Mouse (Mus musculus) CD4-positive, CD25-positive, alpha-beta regulatory T cell, adult 4 months (primary cell): ENCODE data around the gene Oit3. TPM values are rescaled to one million over a fixed set of nuclear protein-coding genes. Genes with fewer than 3 reads are reported as not detected.

ENCODE experiments used
- ATAC-seq: one replicate; pipeline ENCODE4 v1.8.0; 2017
- polyA plus RNA-seq, 2 experiments: library from polyadenylated mRNA; unstranded; fragments of 100-300 nt; shearing (Covaris generic); gene quantifications; one replicate each; pipeline ENCODE4 v1.2.1; 2017

Gene Oit3
- under 1 TPM in 1 of 2 experiments, not detected in 1; 0.43 TPM for polyA plus RNA-seq

DNA sequence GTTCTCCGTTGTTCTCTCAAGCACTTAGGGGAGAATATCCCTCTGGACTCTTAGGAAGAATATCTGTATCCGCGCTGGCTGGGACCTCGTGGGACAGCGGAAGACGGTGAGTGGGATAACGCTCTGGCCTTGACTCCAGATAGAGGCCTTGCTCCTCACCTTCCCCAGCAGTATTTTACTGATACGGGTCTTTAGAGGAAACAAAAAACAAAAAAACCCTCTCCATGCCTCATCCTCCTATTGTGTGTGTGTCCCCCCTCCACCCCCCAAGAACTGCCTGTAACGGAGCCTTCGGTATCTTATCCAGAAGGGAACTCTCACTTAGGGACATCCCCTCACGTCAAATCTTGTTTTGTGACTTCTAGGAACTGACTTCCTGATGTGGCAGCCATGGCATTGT lies at the start of gene Oit3:
Gene Oit3, minus strand, starts transcription at position 44 of the 400 bp plus-strand sequence.
- ATAC-seq, result no peak

GRCm38 (mm10) chr10:59490920-59491319 lies 49.3 kb upstream of the Oit3 start:
- no peak for ATAC-seq

GRCm38 (mm10) chr10:59489411-59489810 lies 47.8 kb upstream of the Oit3 start:
- no peak for ATAC-seq

DNA sequence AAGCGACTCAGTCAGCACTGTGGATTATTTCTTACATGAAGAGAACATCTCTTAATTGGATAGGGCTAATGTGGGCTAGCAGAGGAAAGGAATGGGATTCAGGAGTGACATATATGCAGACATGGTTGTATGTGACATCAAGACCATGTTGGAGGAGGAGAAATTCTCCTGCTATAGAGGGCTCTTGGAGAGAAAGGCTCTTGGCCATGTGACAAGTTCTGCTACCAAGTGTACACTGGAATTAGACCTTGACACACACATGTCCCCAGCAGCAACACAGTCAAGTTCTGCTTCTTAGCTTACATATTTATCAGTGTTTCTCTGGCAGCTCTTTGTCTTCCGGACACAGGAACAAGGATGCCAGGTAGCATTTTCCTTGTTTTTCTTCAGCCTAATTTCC lies 45.8 kb upstream of the Oit3 start:
- ATAC-seq, result no peak

DNA sequence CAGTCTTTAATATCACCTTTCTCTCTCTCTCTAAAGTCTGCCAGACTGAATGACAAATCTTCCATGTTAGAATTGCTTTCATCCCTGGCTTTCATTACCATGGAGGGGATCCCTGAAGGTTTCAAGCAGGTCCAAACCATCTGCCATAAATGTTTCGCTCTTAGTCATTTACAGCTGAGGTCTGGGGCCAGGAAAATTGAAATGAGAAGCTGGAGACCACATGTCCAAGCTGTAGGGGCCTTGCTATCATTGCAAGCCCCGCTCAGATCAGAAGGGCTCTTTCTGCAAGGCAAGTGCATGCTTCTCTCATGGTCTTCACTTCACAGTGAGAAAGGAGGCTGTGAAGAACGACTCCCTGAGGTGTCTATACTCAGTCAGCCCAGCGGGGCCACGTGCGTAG lies 42.7 kb upstream of the Oit3 start:
- ATAC-seq, result no peak

DNA sequence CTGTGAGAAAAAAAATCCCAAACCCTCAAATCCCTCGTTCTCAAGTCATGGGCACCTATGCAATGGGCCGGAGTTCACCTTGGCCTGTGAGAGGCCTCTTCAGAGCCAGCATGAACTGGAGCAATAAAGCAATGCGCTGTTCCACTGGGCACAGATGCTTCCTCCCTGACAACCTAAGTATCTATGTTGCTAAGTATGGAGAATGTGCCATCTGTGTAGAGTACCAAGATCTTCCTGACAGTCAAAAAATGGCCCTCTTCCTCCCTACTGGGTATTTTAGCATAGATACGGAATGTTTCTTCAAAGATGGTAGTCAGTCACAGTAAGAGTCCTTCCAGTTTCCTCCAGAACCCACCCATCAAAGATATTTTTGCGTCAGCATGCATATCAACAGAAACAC lies 39.8 kb upstream of the Oit3 start:
- no peak for ATAC-seq

DNA sequence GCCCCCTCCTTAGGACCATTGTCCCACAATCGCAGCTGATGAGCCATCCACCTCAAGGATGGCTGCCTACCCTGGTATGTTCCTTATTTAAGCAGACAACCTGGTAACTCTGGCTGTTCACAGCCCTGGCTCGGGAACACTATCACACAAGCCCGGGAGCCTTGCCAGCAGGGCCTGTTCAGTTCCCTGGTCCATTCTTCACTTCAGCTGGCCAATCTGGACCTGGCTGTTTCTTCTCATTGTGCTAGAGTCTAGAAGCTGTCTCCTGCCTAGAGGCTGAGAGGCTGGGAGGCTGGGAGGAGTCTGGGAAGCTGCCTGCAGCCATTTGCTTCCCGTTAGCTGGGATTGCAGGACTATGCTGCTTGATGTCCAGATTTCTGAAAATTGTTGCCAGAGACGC lies 28.9 kb upstream of the Oit3 start:
- no peak for ATAC-seq

DNA sequence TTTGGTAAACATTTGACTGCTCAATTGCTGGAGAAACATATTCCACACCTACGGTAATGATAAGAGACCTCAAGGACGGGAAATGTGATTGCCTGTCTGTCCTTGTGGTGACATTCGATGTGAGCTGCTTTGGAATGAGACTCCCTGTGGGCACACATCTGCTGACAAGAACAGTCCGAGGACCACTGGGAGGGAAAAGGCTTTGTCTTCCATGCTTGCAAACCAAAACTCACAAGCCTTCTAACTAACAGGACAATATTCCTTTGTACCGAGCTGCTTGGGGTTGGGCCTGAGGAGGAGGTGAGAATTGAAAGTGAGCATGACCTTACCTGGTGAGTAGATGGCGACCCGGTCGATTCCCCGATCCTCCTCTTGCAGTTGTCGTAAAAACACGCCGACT lies 25.7 kb upstream of the Oit3 start:
- ATAC-seq, result no peak

- no peak for ATAC-seq
These were observed 25.0 kb upstream of the Oit3 start for GRCm38 (mm10) chr10:59466626-59467025.

GRCm38 (mm10) chr10:59465546-59465945 lies 24.0 kb upstream of the Oit3 start:
- ATAC-seq, result no peak

DNA sequence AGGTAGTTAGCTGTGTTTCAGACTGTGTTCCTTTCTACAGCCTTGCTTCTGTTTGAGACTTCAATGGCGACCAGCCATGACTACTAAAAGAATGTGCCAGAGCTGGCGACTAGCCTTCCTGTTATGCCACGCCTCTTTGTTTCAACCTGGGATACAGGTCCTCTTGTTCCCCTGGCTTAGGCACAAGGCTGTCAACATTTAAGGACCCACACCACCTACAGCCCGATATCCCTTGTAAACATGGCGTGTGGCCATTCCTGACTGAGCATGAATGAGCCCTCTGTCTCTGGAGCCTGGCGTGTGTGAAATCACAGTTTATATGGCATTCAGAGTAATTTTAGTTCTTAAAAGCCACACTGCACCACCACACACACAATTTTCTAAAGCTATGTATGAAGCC lies 20.7 kb upstream of the Oit3 start:
- no peak for ATAC-seq

DNA sequence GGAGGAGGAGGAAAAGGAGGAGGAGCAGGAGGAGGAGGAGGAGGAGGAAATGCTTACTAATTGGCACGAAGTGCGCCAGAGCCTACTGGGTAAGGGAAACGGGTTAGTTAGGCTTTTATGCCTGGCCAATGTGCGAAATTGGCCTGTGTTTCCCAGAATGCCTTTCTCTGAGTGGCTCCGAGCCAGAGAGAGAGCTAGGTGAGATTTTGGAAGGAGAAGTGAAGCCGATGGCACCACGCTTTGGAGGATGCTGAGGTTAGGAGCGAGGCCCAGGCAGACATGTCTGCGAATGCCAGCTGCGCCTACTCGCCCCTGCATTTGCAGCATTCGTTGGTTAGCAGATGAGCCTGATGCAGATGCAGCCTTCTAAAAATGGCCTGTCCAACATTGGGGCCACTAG lies 18.2 kb upstream of the Oit3 start:
- no peak for ATAC-seq

GRCm38 (mm10) chr10:59454631-59455030 lies 13.1 kb upstream of the Oit3 start:
- ATAC-seq, result no peak

GRCm38 (mm10) chr10:59451839-59452238 lies 10.3 kb upstream of the Oit3 start:
- ATAC-seq, result no peak

DNA sequence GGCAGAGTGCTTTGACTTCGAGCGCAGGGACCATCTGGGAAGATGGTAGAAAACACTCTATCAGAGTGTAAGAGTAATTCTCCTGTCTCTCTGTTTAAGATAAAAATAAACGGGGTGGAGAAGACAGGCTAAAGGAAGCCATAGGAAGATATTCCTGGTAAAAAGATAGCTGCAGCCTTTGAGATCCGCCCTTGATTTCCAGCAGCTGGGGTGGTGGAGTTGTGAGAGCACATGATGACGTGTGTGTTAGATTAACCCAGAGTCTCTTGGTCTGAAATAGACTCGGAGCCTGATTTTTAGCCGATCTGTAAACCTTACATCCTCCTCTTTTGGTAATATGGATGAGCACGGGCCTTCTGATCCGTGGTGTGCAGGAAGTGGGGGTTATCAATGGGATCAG lies 6.0 kb upstream of the Oit3 start:
- ATAC-seq, result no peak

- ATAC-seq, result no peak
These were observed 5.4 kb upstream of the Oit3 start for GRCm38 (mm10) chr10:59446911-59447437.

DNA sequence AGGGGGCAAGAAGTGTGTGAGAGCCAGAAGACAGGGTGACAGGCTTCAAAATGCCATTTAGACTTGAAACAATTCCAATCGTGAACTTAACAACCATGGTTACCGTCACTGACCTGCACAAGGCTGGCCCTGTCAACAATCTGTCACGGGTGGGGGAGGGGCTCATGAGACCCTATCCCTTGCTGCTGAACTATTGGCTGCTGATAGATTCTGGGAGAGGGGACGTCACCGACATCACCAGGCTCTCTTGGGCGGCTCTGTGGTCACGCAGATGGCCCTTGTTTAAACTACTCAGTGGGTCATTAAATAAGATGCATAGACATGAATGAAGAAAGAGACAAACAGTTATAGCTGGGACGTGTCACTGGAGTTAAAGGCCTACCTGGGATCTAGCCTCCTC lies 3.1 kb upstream of the Oit3 start:
- no peak for ATAC-seq

DNA sequence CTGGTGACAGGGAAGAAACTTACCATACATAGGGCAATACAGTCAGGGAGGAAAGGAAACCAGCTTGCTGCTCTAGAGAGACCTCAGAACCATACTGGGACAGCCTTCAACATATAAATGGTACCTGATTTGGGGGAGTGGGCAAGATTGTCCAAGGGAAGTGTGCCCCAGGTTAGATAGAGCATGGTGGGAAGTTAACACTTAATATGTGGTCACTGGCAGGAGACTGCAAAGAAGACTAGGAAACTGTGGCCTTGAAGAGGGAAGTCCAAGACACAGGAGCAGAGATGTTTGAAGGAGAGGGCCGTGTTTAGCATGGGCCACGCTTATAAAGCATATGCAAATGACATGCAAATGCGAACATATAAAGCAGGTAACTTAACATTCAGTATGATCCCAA lies 2.5 kb upstream of the Oit3 start:
- no peak for ATAC-seq

DNA sequence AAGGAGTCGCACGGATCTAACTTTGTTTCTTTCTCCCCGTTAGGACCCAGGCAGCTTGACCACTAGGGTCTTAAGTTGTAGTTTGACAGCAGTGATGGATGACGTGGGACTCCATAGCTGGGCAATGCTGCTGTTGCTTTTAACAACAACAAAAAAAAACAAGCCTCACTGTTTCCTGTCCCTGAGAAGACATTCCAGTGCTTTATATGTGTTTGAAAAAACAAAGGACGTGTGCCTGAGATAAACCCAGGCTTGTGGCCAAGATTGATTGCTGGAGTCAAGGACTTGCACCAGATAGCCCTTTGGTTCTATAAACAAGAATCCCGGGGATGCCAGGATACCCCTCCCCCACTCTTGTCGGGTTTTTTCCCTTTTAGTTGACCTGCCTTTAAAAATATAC lies 1.6 kb upstream of the Oit3 start:
- no peak for ATAC-seq

DNA sequence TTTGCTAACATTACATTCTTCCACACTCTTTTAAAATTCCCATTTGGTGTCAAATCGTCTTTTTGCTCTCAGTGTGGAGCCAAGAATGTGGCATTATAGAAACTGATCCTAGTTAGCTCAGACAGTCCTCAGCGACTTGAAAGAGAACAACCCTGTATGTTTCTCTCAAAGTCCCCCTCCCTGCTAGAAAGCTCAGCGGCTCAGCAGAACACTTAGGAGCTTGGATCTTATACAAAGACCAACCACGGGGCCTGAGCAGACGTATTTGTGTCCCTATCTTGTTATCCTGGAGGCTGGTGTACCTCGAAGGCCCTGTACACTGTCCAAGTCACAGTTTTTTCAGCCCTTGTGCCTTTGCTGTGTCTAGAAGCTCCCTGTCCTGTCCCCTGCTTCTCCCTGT lies 1.4 kb downstream of the Oit3 start:
- no peak for ATAC-seq

DNA sequence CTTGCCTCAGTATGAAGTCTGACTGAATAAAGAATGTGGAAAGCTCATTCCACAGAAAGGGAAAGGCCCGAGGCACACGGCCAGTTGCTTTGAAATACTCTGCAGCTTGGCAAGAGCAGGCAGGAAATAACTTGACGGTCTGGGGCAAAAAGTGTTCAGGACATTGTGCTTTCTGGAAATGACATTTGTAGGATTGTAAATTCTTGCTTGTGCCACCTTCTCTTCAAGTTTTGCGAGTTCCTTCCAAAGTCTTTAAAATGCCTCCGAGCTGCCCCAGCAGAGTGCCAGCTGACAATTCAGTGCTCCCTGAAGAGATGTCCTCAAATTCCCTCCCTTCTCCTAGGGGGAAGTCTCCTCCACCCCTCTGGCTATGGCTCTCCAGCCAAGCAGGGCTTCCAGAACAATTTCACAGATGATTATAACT lies 2.1 kb downstream of the Oit3 start:
- ATAC-seq, result no peak

GRCm38 (mm10) chr10:59438651-59439050 lies 2.9 kb downstream of the Oit3 start:
- ATAC-seq, result no peak

- ATAC-seq, result no peak
These were observed 5.8 kb downstream of the Oit3 start for GRCm38 (mm10) chr10:59435746-59436145.

- peak; percentile 92 for ATAC-seq
These were observed 10.8 kb downstream of the Oit3 start for GRCm38 (mm10) chr10:59430701-59431218.

GRCm38 (mm10) chr10:59429448-59430135 lies 12.0 kb downstream of the Oit3 start:
- no peak for ATAC-seq
